Mouse (Mus musculus) frontal cortex, postnatal 10 days (tissue): Measurements from ENCODE around the gene Nufip2.

ENCODE experiments used
- DNase-seq, 2 experiments: peaks; one replicate each; pipeline ENCODE4 v3.0.0; 2022; ENCODE audit warnings: low spot score in 2 of 2, mixed read lengths in 1 of 2

Gene Nufip2

GRCm38 (mm10) chr11:77771879-77772713, 86.1 kb downstream of the Nufip2 start:
- DNase-seq: no peak

- no peak for DNase-seq
Observed at GRCm38 (mm10) chr11:77775701-77776400, 89.9 kb downstream of the Nufip2 start.

- no peak for DNase-seq
Observed at GRCm38 (mm10) chr11:77777436-77777835, 91.5 kb downstream of the Nufip2 start.

GRCm38 (mm10) chr11:77777937-77778336, 92.0 kb downstream of the Nufip2 start:
- no peak for DNase-seq

- DNase-seq: no peak
Observed at GRCm38 (mm10) chr11:77779240-77779639, 93.3 kb downstream of the Nufip2 start.

- DNase-seq: no peak
Observed at GRCm38 (mm10) chr11:77781088-77781487, 95.1 kb downstream of the Nufip2 start.

GRCm38 (mm10) chr11:77782104-77782815, 96.3 kb downstream of the Nufip2 start:
- no peak for DNase-seq

GRCm38 (mm10) chr11:77783211-77783746, 97.3 kb downstream of the Nufip2 start:
- DNase-seq: no peak

GRCm38 (mm10) chr11:77783747-77784646, 98.0 kb downstream of the Nufip2 start:
- no peak for DNase-seq

GRCm38 (mm10) chr11:77784894-77785293, 98.9 kb downstream of the Nufip2 start:
- no peak for DNase-seq

GRCm38 (mm10) chr11:77785396-77785767, 99.4 kb downstream of the Nufip2 start:
- DNase-seq: no peak

- DNase-seq: no peak
Observed at GRCm38 (mm10) chr11:77785768-77786561, 100.0 kb downstream of the Nufip2 start.

- DNase-seq: no peak
Observed at GRCm38 (mm10) chr11:77787707-77788106, 101.8 kb downstream of the Nufip2 start, which contains the start of gene Gm10277. Gene Gm10277, minus strand, starts transcription at chr11:77787747.

- no peak for DNase-seq
Observed at GRCm38 (mm10) chr11:77789512-77789911, 103.6 kb downstream of the Nufip2 start.

GRCm38 (mm10) chr11:77790286-77790685, 104.3 kb downstream of the Nufip2 start:
- DNase-seq: no peak

GRCm38 (mm10) chr11:77791241-77791727, 105.3 kb downstream of the Nufip2 start:
- DNase-seq: no peak
